Mouse (Mus musculus) cerebellum, adult 2 months (tissue): ENCODE data around the gene Ift122. TPM values are rescaled to one million over a fixed set of nuclear protein-coding genes. Genes with fewer than 3 reads are reported as not detected.

ENCODE experiments used
- DNase-seq, 2 experiments: peaks; one replicate each; pipeline ENCODE4 v3.0.0; 2021
- H3K27ac ChIP-seq: fragments of 200-500 bp; 2 replicates; pipeline ENCODE4 v1.5.1; 2012; ENCODE audit warnings: low read length, control low read depth, inconsistent platforms; ENCODE audit not compliant: insufficient read depth
- H3K27me3 ChIP-seq: fragments of 200-500 bp; 2 replicates; pipeline ENCODE4 v1.6.1; 2012; ENCODE audit warnings: inconsistent platforms, mild to moderate bottlenecking, low read length, moderate library complexity; ENCODE audit not compliant: control insufficient read depth, insufficient read depth
- H3K4me1 ChIP-seq: fragments of 200-500 bp; 2 replicates; pipeline ENCODE4 v1.6.1; 2011; ENCODE audit warnings: low read length; ENCODE audit not compliant: control insufficient read depth, insufficient read depth
- H3K4me3 ChIP-seq: fragments of 200-500 bp; replicated peaks from 2 replicates; pipeline ENCODE3; 2011; ENCODE audit warnings: mild to moderate bottlenecking, low read depth, low read length, control low read depth; ENCODE audit not compliant: insufficient read depth
- CTCF ChIP-seq: fragments of 200-500 bp; IDR thresholded peaks from 2 replicates; pipeline ENCODE4 v1.5.1; 2011; ENCODE audit warnings: low read depth, mild to moderate bottlenecking, control low read depth, low read length, moderate library complexity, borderline replicate concordance; ENCODE audit not compliant: insufficient read depth
- POLR2A ChIP-seq: fragments of 200-500 bp; IDR thresholded peaks from 2 replicates; pipeline ENCODE4 v1.6.1; 2011; ENCODE audit warnings: low read length, control low read depth, borderline replicate concordance; ENCODE audit not compliant: insufficient read depth
- WGBS: fragments of 180-500 bp; shearing (Covaris S2); methylation state at CpG from one replicate; pipeline ENCODE4 v1.1.7; 2018; 5-methylcytosine and 5-hydroxymethylcytosine counted together
- polyA plus RNA-seq: library from polyadenylated mRNA; depleted of rRNA; stranded (reverse); fragments of >200 nt; gene quantifications from 2 replicates; pipeline ENCODE4 v1.2.3, GENCODE M21; 2012

Ift122 gene
- polyA plus RNA-seq, 1 experiment, result 22.3 TPM

GRCm38 (mm10) chr6:115902545-115902944 lies 49.3 kb downstream of the Ift122 start:
- DNase-seq, result no peak
- WGBS, result 87% methylated on average over 3 of the region's 3 CpGs
- H3K4me1 ChIP-seq, result peaks cover 12% of the 10 kb centered on the region; the same call in 1 of the 2 replicates
- TF ChIP-seq CTCF, result no peak
- TF ChIP-seq POLR2A, result no peak
- H3K4me3 ChIP-seq, result no peak overlapping the region
- H3K27ac ChIP-seq, result no peak overlapping the region
- H3K27me3 ChIP-seq, result no peaks in the 10 kb centered on the region

- peaks cover 19% of the 10 kb centered on the region for H3K4me1 ChIP-seq
- no peak for DNase-seq
- WGBS, result 96% methylated on average over 6 of the region's 6 CpGs
- TF ChIP-seq POLR2A (no peak), CTCF (no peak)
- H3K4me3 ChIP-seq, result no peak overlapping the region
- no peaks in the 10 kb centered on the region for H3K27me3 ChIP-seq
- H3K27ac ChIP-seq, result no peak overlapping the region
Measured at GRCm38 (mm10) chr6:115905568-115905967, 52.3 kb downstream of the Ift122 start.

DNA sequence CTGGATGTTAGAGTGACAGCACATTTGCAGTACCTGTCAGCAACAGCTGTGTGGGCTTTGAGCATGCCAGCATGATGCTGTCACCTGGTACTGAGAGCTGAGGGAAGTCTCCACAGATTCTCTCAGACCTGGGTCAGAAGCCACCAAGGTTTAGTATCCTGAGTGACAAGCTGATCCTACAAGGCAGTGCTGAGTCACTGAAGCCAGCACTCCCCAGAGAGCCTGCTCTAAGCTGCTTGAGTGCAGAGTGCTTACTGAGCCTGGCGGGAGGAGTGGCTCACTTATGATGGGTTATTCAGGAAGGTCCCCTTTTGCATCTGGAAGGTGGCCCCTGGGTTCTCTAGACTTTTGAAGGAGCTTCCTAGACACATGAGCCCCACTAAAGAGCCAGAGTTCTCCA lies 53.2 kb downstream of the Ift122 start:
- Histone ChIP-seq H3K27me3 (no peaks in the 10 kb centered on the region), H3K4me1 (peaks cover 22% of the 10 kb centered on the region), H3K27ac (no peak overlapping the region), H3K4me3 (no peak overlapping the region)
- WGBS, result 78% methylated on average over 1 of the region's 1 CpGs
- no peak for TF ChIP-seq POLR2A
- no peak for TF ChIP-seq CTCF
- DNase-seq, result no peak

- no peak for DNase-seq
- Histone ChIP-seq H3K4me1 (peaks cover 21% of the 10 kb centered on the region), H3K27me3 (no peaks in the 10 kb centered on the region), H3K27ac (no peak overlapping the region), H3K4me3 (no peak overlapping the region)
- TF ChIP-seq CTCF (no peak), POLR2A (no peak)
- 60% methylated on average over 2 of the region's 2 CpGs for WGBS
Measured at GRCm38 (mm10) chr6:115906871-115907270, 53.6 kb downstream of the Ift122 start.

- WGBS, result 83% methylated on average over 6 of the region's 6 CpGs
- TF ChIP-seq CTCF (no peak), POLR2A (no peak)
- Histone ChIP-seq H3K4me3 (no peak overlapping the region), H3K27me3 (no peaks in the 10 kb centered on the region), H3K27ac (no peak overlapping the region), H3K4me1 (peaks cover 21% of the 10 kb centered on the region)
- no peak for DNase-seq
Measured at GRCm38 (mm10) chr6:115908421-115908982, 55.2 kb downstream of the Ift122 start.

- no peak for DNase-seq
- no peak overlapping the region for H3K27ac ChIP-seq
- 95% methylated on average over 3 of the region's 3 CpGs for WGBS
- H3K27me3 ChIP-seq, result no peaks in the 10 kb centered on the region
- no peak for TF ChIP-seq CTCF
- no peak for TF ChIP-seq POLR2A
- peaks cover 27% of the 10 kb centered on the region for H3K4me1 ChIP-seq
- H3K4me3 ChIP-seq, result no peak overlapping the region
Measured at GRCm38 (mm10) chr6:115909052-115909451, 55.8 kb downstream of the Ift122 start.

DNA sequence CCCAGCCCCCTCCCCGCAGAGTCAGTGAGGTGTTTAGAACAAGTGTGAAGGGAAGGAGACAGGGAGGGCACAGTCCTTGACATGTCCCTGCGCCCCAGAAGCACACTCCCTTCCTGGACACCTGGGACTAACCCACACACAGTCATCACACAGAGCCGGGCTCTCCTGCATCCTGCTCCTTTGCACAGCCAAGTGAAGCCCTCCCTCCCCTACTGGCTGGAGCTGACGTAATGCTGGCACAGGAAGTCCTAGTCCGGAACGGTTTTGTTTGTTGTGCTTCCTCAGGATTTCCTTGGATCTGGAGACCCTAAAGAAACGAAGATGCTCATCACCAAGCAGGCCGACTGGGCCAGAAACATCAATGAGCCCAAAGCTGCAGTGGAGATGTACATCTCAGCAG lies 56.7 kb downstream of the Ift122 start:
- no peak for TF ChIP-seq POLR2A
- no peak for TF ChIP-seq CTCF
- H3K4me3 ChIP-seq, result no peak overlapping the region
- H3K27ac ChIP-seq, result no peak overlapping the region
- peak; percentile 44 to 57 for DNase-seq
- peaks cover 36% of the 10 kb centered on the region for H3K4me1 ChIP-seq
- no peaks in the 10 kb centered on the region for H3K27me3 ChIP-seq
- WGBS, result 35% methylated on average over 8 of the region's 8 CpGs

DNA sequence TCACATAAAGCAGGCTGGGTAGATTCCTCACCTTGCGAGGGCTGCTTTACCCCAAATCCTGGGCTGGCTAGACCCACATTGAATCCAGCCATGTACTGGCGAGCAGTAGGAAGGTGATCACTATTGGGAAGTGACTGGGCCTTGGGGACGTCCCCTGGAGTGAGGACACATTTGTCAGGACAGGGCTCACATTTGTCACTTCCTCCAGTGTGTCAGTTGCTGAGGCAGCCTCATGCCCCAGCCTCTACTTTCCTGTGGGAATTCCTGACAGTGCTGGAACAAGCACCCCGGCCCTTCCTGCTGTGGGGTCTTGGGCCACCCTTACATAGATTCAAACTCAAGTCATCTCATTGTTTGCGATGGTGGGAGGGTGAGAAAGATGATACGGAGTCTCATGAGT lies 58.5 kb downstream of the Ift122 start:
- no peak overlapping the region for H3K27ac ChIP-seq
- TF ChIP-seq POLR2A, result no peak
- no peak for TF ChIP-seq CTCF
- no peak for DNase-seq
- 94% methylated on average over 6 of the region's 6 CpGs for WGBS
- no peak overlapping the region for H3K4me3 ChIP-seq
- H3K4me1 ChIP-seq, result peaks cover 51% of the 10 kb centered on the region
- H3K27me3 ChIP-seq, result no peaks in the 10 kb centered on the region

- WGBS, result 87% methylated on average over 10 of the region's 10 CpGs
- H3K27ac ChIP-seq, result peak overlapping the region; percentile 80
- H3K27me3 ChIP-seq, result no peaks in the 10 kb centered on the region
- TF ChIP-seq POLR2A, result no peak
- TF ChIP-seq CTCF, result no peak
- DNase-seq, result no peak
- peaks cover 55% of the 10 kb centered on the region for H3K4me1 ChIP-seq
- H3K4me3 ChIP-seq, result no peak overlapping the region
Measured at GRCm38 (mm10) chr6:115913482-115913881, 60.2 kb downstream of the Ift122 start.
